Mouse (Mus musculus) lung, embryonic 15.5 days (tissue): ENCODE data around the gene Fxn. TPM values are rescaled to one million over a fixed set of nuclear protein-coding genes. Genes with fewer than 3 reads are reported as not detected.

Experiments used
- ATAC-seq: fragments of 200-750 bp; cut with Nextera tagmentation; 2 replicates; pipeline ENCODE4 v1.8.0; 2017; ENCODE audit warnings: moderate number of reproducible peaks, borderline replicate concordance; ENCODE audit not compliant: low FRiP score, low TSS enrichment; ENCODE audit errors: extremely low read depth
- H3K27ac ChIP-seq: fragments of 300-500 bp; sonication (generic); 2 replicates; pipeline ENCODE4 v1.5.1; 2015; ENCODE audit warnings: moderate library complexity, mild to moderate bottlenecking, inconsistent platforms
- H3K27me3 ChIP-seq: fragments of 300-500 bp; sonication (generic); 2 replicates; pipeline ENCODE4 v1.6.1; 2015; ENCODE audit warnings: inconsistent platforms
- H3K36me3 ChIP-seq: fragments of 300-500 bp; sonication (generic); 2 replicates; pipeline ENCODE4 v1.6.1; 2015; ENCODE audit warnings: inconsistent platforms
- H3K4me1 ChIP-seq: fragments of 300-500 bp; sonication (generic); 2 replicates; pipeline ENCODE4 v1.6.1; 2015; ENCODE audit warnings: inconsistent platforms
- H3K4me2 ChIP-seq: fragments of 300-500 bp; sonication (generic); 2 replicates; pipeline ENCODE4 v1.6.1; 2015; ENCODE audit warnings: inconsistent platforms, mild to moderate bottlenecking, moderate library complexity
- H3K4me3 ChIP-seq: fragments of 300-500 bp; sonication (generic); 2 replicates; pipeline ENCODE4 v1.5.1; 2015; ENCODE audit warnings: mild to moderate bottlenecking, inconsistent platforms
- H3K9ac ChIP-seq: fragments of 300-500 bp; sonication (generic); 2 replicates; pipeline ENCODE4 v1.6.1; 2015; ENCODE audit warnings: inconsistent platforms
- H3K9me3 ChIP-seq: fragments of 300-500 bp; sonication (generic); 2 replicates; pipeline ENCODE4 v1.6.1; 2016; ENCODE audit warnings: inconsistent platforms
- WGBS: fragments of 180-500 bp; shearing (Covaris S2); methylation state at CpG from one replicate; pipeline ENCODE4 v1.1.7; 2015; 5-methylcytosine and 5-hydroxymethylcytosine counted together
- polyA plus RNA-seq: library from polyadenylated mRNA; unstranded; fragments of >200 nt; fragmentation: Nextera tagmentation; extraction: Ambion mirVana; gene quantifications from 2 replicates; pipeline ENCODE4 v1.2.1, GENCODE M21; 2015

The Fxn gene
- polyA plus RNA-seq, 1 experiment from 2014 or later = 52.3 TPM

- WGBS = 45% methylated on average over 4 of the region's 4 CpGs
- H3K27me3 ChIP-seq = no peaks in the 10 kb centered on the region
- H3K36me3 ChIP-seq = no peaks in the 10 kb centered on the region
- H3K4me3 ChIP-seq = no peak overlapping the region
- no peak overlapping the region for H3K9ac ChIP-seq
- peaks cover 3% of the 10 kb centered on the region for H3K4me1 ChIP-seq
- H3K9me3 ChIP-seq = no peaks in the 10 kb centered on the region
- no peak for ATAC-seq
- H3K4me2 ChIP-seq = no peak overlapping the region
- H3K27ac ChIP-seq = no peak overlapping the region
Observed at GRCm38 (mm10) chr19:24284187-24284586, 3.8 kb upstream of the Fxn start.

DNA sequence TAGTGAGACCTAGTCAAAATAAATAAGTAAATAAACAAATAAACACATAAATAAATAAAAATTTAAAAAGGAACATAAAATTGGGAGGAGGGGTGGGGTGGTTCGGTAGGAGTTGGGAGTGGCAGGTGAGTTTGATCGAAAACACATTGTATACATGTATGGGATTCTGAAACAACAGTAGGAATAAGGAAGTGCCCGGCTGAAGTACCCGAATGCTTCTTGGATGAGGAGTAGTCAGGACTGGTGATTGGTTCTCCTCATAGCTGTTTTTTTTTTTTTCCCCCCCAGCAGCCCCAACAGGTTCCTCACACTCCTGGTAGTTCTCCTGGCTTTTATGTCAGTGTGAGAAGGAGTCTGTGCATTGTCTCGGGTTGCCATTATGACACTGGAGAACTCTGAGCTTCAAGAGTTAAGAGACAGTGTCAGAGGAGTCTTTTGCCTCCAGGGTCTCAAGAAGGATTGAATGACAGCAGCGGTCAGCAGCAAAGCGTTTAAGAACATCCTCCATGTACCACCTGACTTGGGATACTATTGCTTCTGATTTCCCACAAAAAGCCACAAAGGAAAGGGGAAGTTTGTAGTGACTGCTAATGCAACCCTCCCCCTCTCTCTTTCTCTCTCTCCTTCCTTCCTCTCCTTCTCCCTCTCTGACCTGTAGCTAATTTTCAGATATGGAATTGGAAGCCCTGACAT lies 1.0 kb upstream of the Fxn start:
- Histone ChIP-seq H3K27ac (no peak overlapping the region), H3K9me3 (no peaks in the 10 kb centered on the region), H3K27me3 (no peaks in the 10 kb centered on the region), H3K4me1 (peaks cover 9% of the 10 kb centered on the region), H3K4me2 (peak overlapping the region; percentile 81), H3K4me3 (peak overlapping the region; percentile 79; the same call in 1 of the 2 replicates), H3K9ac (no peak overlapping the region), H3K36me3 (no peaks in the 10 kb centered on the region)
- 53% methylated on average over 7 of the region's 7 CpGs for WGBS
- no peak for ATAC-seq

DNA sequence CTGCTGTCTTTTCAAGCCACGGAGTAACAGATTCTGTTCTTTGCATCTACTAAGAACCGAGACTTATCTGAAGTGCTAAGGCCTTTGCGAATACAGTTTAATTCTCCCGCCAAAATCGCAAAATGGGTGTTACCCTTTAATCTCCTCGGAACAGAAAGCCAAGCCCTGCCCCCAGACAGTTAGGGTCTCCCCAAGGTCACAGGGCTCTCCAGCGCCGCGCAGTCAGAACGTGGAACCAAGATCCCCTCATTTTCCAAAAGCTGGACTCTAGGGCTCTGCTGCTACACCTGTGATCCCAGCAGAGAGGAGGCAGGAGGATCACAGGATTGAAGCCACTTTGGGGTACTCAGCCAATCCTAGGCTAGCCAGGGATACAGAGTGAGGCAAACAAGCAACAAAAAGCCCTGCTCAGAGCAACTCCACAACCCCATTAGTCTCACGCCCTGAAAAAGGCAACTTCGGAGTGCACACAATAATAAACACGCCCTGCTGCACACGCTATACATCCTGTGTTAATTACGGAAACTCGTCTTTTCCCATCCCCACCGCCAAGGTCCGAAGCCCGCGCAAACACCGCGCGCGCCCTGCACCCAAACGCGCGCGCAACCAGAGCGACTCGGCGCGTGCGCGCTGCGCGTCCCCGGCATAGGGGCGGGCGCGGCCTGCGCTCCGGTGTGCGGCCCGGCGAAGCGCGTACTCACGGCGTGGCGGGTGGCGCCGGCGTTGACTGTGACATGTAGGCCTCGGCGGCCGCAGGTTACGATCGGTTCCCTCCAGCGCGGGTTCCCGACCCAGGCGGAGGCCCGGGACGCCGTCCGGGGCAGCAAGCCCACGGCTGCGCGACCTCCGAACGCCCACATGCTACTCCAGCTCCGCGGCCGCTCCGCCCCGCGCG lies 452 bp downstream of the Fxn start:
- Histone ChIP-seq H3K36me3 (0 out of 2 replicates have a peak, but pooled peaks cover 3% of the 10 kb centered on the region), H3K9ac (peak overlapping the region; percentile 75), H3K27ac (peak overlapping the region; percentile 95), H3K4me2 (peak overlapping the region; percentile 81), H3K27me3 (no peaks in the 10 kb centered on the region), H3K4me1 (peaks cover 9% of the 10 kb centered on the region), H3K4me3 (peak overlapping the region; percentile 79), H3K9me3 (no peaks in the 10 kb centered on the region)
- 0% methylated on average over 59 of the region's 78 CpGs for WGBS
- ATAC-seq = peak; percentile 55

- no peaks in the 10 kb centered on the region for H3K9me3 ChIP-seq
- WGBS = 77% methylated on average over 15 of the region's 15 CpGs
- ATAC-seq = no peak
- no peak overlapping the region for H3K27ac ChIP-seq
- 0 out of 2 replicates have a peak, but pooled peaks cover 3% of the 10 kb centered on the region for H3K36me3 ChIP-seq
- no peak overlapping the region; the same call in 1 of the 2 replicates for H3K9ac ChIP-seq
- H3K4me2 ChIP-seq = peak overlapping the region; percentile 81; the same call in 1 of the 2 replicates
- H3K4me3 ChIP-seq = peak overlapping the region; percentile 79; the same call in 1 of the 2 replicates
- H3K27me3 ChIP-seq = no peaks in the 10 kb centered on the region
- peaks cover 9% of the 10 kb centered on the region for H3K4me1 ChIP-seq
Observed at GRCm38 (mm10) chr19:24278859-24279258, 1.5 kb downstream of the Fxn start.

DNA sequence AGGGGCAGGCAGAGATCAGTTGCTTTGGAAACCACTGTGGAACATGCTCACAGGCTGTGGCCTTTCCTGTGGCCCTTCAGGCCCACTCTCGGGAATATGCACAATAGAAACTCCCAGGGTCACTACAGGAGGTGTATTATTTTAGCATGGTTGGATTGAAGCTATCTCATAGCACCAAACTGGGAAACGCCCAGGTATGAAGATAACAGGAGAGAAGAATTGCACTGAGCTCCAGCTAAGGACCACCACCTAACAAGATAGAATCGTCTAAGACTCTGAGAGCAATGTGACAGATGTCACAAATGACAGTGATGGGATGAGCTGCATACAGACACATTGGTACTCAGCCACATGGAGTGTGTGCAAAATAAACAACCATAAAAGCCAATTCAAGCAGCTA lies 6.1 kb downstream of the Fxn start:
- no peaks in the 10 kb centered on the region for H3K9me3 ChIP-seq
- H3K27ac ChIP-seq = no peak overlapping the region
- no peak overlapping the region for H3K4me3 ChIP-seq
- 0 out of 2 replicates have a peak, but pooled peaks cover 3% of the 10 kb centered on the region for H3K36me3 ChIP-seq
- peaks cover 12% of the 10 kb centered on the region for H3K4me1 ChIP-seq
- no peak overlapping the region for H3K4me2 ChIP-seq
- H3K9ac ChIP-seq = no peak overlapping the region
- WGBS = 62% methylated on average over 3 of the region's 3 CpGs
- no peak for ATAC-seq
- H3K27me3 ChIP-seq = no peaks in the 10 kb centered on the region

DNA sequence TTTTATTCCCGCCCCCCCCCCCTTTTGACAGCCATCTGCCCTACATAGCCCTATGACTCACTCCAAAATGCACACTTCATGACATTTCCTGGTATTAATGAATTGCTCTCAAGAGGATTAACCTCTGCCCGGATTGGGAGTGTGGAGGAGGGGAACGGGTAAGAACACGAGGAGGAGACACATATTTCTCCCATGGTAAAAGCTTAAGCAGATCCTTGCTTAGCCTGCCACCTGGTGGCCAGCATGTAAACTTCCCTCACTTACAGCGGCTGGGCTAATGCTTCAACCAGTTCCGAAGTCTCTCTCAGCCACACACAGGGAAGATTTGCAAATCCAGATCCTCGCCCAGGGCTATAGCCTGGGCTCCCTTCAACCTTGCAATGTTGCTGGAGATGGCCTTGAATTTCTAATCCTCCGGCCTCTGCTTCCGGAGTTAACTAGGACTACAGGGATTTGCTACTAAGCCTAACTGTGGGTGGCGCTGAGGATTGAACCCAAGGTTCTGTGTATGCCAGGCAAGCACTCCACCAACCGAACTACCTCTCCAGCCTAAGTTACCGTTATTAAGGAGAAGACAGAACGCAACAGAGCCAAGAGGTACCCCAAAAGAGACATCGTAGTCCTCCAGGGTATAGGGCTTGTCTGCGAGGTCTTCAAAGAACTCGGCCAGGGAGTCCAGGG lies 8.5 kb downstream of the Fxn start:
- Histone ChIP-seq H3K27ac (no peak overlapping the region), H3K4me1 (0 out of 2 replicates have a peak, but pooled peaks cover 5% of the 10 kb centered on the region), H3K36me3 (0 out of 2 replicates have a peak, but pooled peaks cover 3% of the 10 kb centered on the region), H3K4me2 (peak overlapping the region; percentile 44), H3K27me3 (no peaks in the 10 kb centered on the region), H3K4me3 (0 out of 2 replicates have a peak overlapping the region, but pooled peaks have one; percentile 4), H3K9ac (no peak overlapping the region), H3K9me3 (no peaks in the 10 kb centered on the region)
- ATAC-seq = peak; percentile 81
- WGBS = 42% methylated on average over 16 of the region's 16 CpGs

- Histone ChIP-seq H3K27me3 (no peaks in the 10 kb centered on the region), H3K4me3 (0 out of 2 replicates have a peak overlapping the region, but pooled peaks have one; percentile 4), H3K36me3 (0 out of 2 replicates have a peak, but pooled peaks cover 5% of the 10 kb centered on the region), H3K4me1 (0 out of 2 replicates have a peak, but pooled peaks cover 5% of the 10 kb centered on the region), H3K4me2 (peak overlapping the region; percentile 44), H3K9ac (no peak overlapping the region), H3K27ac (no peak overlapping the region), H3K9me3 (no peaks in the 10 kb centered on the region)
- 44% methylated on average over 7 of the region's 7 CpGs for WGBS
- peak; percentile 76 for ATAC-seq
Observed at GRCm38 (mm10) chr19:24271326-24271725, 9.1 kb downstream of the Fxn start.

DNA sequence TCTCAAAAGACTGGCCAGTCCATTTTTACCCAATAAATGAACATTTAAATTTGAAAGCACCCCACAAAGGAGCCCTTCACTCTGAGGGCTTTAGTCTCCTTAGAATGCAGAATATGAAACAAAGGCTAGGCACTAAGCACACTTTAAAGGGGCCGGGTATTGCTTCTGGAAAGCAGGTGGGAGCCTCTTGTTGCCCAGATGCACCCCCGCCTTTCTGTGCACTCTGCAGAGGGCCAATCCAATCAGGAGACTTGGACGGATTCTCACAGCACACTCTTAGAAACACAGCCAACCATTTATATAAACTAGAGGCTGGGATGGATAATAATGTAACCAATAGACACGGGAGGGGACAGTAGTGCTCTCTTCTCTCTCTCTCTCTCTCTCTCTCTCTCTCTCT lies 11.9 kb downstream of the Fxn start:
- Histone ChIP-seq H3K9me3 (no peaks in the 10 kb centered on the region), H3K9ac (no peak overlapping the region), H3K27me3 (no peaks in the 10 kb centered on the region), H3K4me3 (no peak overlapping the region), H3K4me2 (no peak overlapping the region), H3K4me1 (0 out of 2 replicates have a peak, but pooled peaks cover 10% of the 10 kb centered on the region), H3K36me3 (peaks cover 14% of the 10 kb centered on the region; the same call in 1 of the 2 replicates), H3K27ac (no peak overlapping the region)
- 59% methylated on average over 4 of the region's 4 CpGs for WGBS
- no peak for ATAC-seq

- H3K36me3 ChIP-seq = peaks cover 14% of the 10 kb centered on the region; the same call in 1 of the 2 replicates
- H3K9ac ChIP-seq = no peak overlapping the region
- no peak overlapping the region for H3K4me3 ChIP-seq
- 0 out of 2 replicates have a peak, but pooled peaks cover 6% of the 10 kb centered on the region for H3K4me1 ChIP-seq
- no peaks in the 10 kb centered on the region for H3K27me3 ChIP-seq
- no peaks in the 10 kb centered on the region for H3K9me3 ChIP-seq
- 64% methylated on average over 7 of the region's 7 CpGs for WGBS
- ATAC-seq = no peak
- no peak overlapping the region for H3K4me2 ChIP-seq
- peak overlapping the region; percentile 25 for H3K27ac ChIP-seq
Observed at GRCm38 (mm10) chr19:24266046-24266830, 14.2 kb downstream of the Fxn start.

GRCm38 (mm10) chr19:24264991-24265390 lies 15.4 kb downstream of the Fxn start:
- Histone ChIP-seq H3K36me3 (peaks cover 18% of the 10 kb centered on the region; the same call in 1 of the 2 replicates), H3K4me3 (no peak overlapping the region), H3K27me3 (no peaks in the 10 kb centered on the region), H3K27ac (no peak overlapping the region), H3K4me1 (0 out of 2 replicates have a peak, but pooled peaks cover 5% of the 10 kb centered on the region), H3K4me2 (no peak overlapping the region), H3K9me3 (no peaks in the 10 kb centered on the region), H3K9ac (no peak overlapping the region)
- ATAC-seq = peak; percentile 85; the same call in 1 of the 2 replicates
- 39% methylated on average over 7 of the region's 7 CpGs for WGBS
